Mouse (Mus musculus) spleen, adult 2 months (tissue): Measurements from ENCODE around the gene Polr2g.

ENCODE experiments used
- CTCF ChIP-seq: fragments of 200-500 bp; IDR thresholded peaks from 2 replicates; pipeline ENCODE4 v1.5.1; 2011; ENCODE audit warnings: mild to moderate bottlenecking, inconsistent platforms; ENCODE audit not compliant: insufficient read depth, insufficient read length, insufficient replicate concordance; ENCODE audit errors: extremely low read depth
- POLR2A ChIP-seq: fragments of 200-500 bp; IDR thresholded peaks from 2 replicates; pipeline ENCODE4 v1.6.1; 2011; ENCODE audit warnings: low read depth, low read length, inconsistent platforms

DNA sequence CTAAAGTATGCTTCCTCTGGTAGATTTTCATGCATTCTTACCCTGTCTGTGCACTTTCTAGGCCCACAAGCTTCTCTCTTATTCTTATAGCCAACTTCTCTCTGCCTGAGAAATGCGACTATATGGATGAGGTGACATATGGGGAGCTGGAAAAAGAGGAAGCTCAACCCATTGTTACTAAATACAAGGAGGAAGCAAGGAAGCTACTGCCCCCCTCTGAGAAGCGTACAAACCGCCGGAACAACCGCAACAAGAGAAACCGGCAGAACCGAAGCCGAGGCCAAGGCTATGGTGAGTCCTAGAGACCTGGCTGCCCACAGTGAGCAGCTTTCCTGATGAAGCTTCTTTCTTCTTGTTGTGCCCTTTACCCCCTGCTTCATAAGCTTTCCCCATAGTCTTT, 31.3 kb upstream of the Polr2g start, which contains the start of gene AC129217.1:
- TF ChIP-seq POLR2A (no peak), CTCF (no peak)
